Mouse (Mus musculus) liver (tissue): Measurements from ENCODE around the gene St14.
A peak's percentile ranks its signal among the peaks of the same experiment; 100 is the strongest.
"Not testable (repeated sequence)": the region's sequence is repeated elsewhere in the genome, so short reads cannot be mapped to it uniquely, and the experiment has no call there.

ENCODE experiments used
- DNase-seq: peaks from one replicate; pipeline ENCODE4 v3.0.0-alpha.2; 2020; ENCODE audit warnings: mixed read lengths

The St14 gene

GRCm38 (mm10) chr9:31131205-31131968 lies at the start of gene St14:
TSS of gene St14 (minus strand) at chr9:31131853.
- peak; percentile 37 for DNase-seq

GRCm38 (mm10) chr9:31177692-31178091 lies 46.0 kb upstream of the St14 start:
- DNase-seq = no peak

- DNase-seq = no peak
These were observed 44.9 kb upstream of the St14 start for GRCm38 (mm10) chr9:31176379-31177130.

- DNase-seq = no peak
These were observed 44.3 kb upstream of the St14 start for GRCm38 (mm10) chr9:31175978-31176377.

GRCm38 (mm10) chr9:31175346-31175745 lies 43.7 kb upstream of the St14 start:
- no peak for DNase-seq

- no peak for DNase-seq
These were observed 36.9 kb upstream of the St14 start for GRCm38 (mm10) chr9:31168356-31169093.

- DNase-seq = no peak
These were observed 35.7 kb upstream of the St14 start for GRCm38 (mm10) chr9:31167305-31167704.

GRCm38 (mm10) chr9:31165505-31165904 lies 33.9 kb upstream of the St14 start:
- DNase-seq = not testable (repeated sequence)

- no peak for DNase-seq
These were observed 31.7 kb upstream of the St14 start for GRCm38 (mm10) chr9:31163327-31163726.

- no peak for DNase-seq
These were observed 31.3 kb upstream of the St14 start for GRCm38 (mm10) chr9:31162911-31163310.

GRCm38 (mm10) chr9:31159910-31160309 lies 28.3 kb upstream of the St14 start:
- peak; percentile 32 for DNase-seq

GRCm38 (mm10) chr9:31156594-31156993 lies 24.9 kb upstream of the St14 start:
- no peak for DNase-seq

GRCm38 (mm10) chr9:31151050-31151449 lies 19.4 kb upstream of the St14 start:
- DNase-seq = no peak

GRCm38 (mm10) chr9:31148135-31148534 lies 16.5 kb upstream of the St14 start:
- no peak for DNase-seq

GRCm38 (mm10) chr9:31145272-31145925 lies 13.7 kb upstream of the St14 start:
- DNase-seq = no peak

- no peak for DNase-seq
These were observed 11.3 kb upstream of the St14 start for GRCm38 (mm10) chr9:31142924-31143323.

GRCm38 (mm10) chr9:31133131-31133530 lies 1.5 kb upstream of the St14 start:
- no peak for DNase-seq

- no peak for DNase-seq
These were observed 1.1 kb downstream of the St14 start for GRCm38 (mm10) chr9:31130357-31131204.

- no peak for DNase-seq
These were observed 1.7 kb downstream of the St14 start for GRCm38 (mm10) chr9:31129956-31130355.

GRCm38 (mm10) chr9:31127876-31128465 lies 3.7 kb downstream of the St14 start:
- DNase-seq = no peak

GRCm38 (mm10) chr9:31126079-31126478 lies 5.6 kb downstream of the St14 start:
- DNase-seq = no peak
